Mouse (Mus musculus): ENCODE results near the gene Nr2e3. TPM values are rescaled to one million over a fixed set of nuclear protein-coding genes. Genes with fewer than 3 reads are reported as not detected.
"Not testable (repeated sequence)": the region's sequence is repeated elsewhere in the genome, so short reads cannot be mapped to it uniquely, and the experiment has no call there.

The Nr2e3 gene
- total and polyA plus RNA-seq, 3 experiments, result 0.27 TPM; not detected in 2

GRCm38 (mm10) chr9:59942501-59943085 is 17.9 kb downstream of the Nr2e3 start:
- no peaks in the 10 kb centered on the region for H3K9me3 ChIP-seq (replicated peaks)
- peaks cover 38% of the 10 kb centered on the region for H3K27me3 ChIP-seq (ENCODE audit: insufficient read depth, low read length)
- H3K36me3 ChIP-seq (replicated peaks), result no peaks in the 10 kb centered on the region
- no peak for DNase-seq (ENCODE audit: low spot score)
- H3K4me3 ChIP-seq (ENCODE audit: low read depth, low read length), result no peak overlapping the region
- peaks cover 3% of the 10 kb centered on the region; the same call in 1 of the 2 replicates for H3K4me1 ChIP-seq (ENCODE audit: insufficient read depth, low read depth, low read length)
- TF ChIP-seq GATA2 (IDR thresholded peaks at IDR 0.05; ENCODE audit: borderline replicate concordance, low read depth, low read length) (no peak), GATA1 (IDR thresholded peaks at IDR 0.05; ENCODE audit: borderline replicate concordance, low read length) (no peak), TAL1 (conservative IDR thresholded peaks at IDR 0.05; ENCODE audit: low read depth, low read length) (no peak), POLR2AphosphoS5 (IDR thresholded peaks at IDR 0.05; ENCODE audit: insufficient replicate concordance, low read depth, low read length) (no peak), CTCF (IDR thresholded peaks at IDR 0.05; ENCODE audit: low read depth, low read length) (no peak)
- ATAC-seq (ENCODE audit: extremely low read depth, insufficient number of reproducible peaks, low FRiP score, poor library complexity, severe bottlenecking), result no peak

GRCm38 (mm10) chr9:59941885-59942350 is 18.5 kb downstream of the Nr2e3 start:
- H3K36me3 ChIP-seq (replicated peaks), result no peaks in the 10 kb centered on the region
- H3K9me3 ChIP-seq (replicated peaks), result no peaks in the 10 kb centered on the region
- H3K4me3 ChIP-seq (ENCODE audit: low read depth, low read length), result no peak overlapping the region
- ATAC-seq (ENCODE audit: extremely low read depth, insufficient number of reproducible peaks, low FRiP score, poor library complexity, severe bottlenecking), result no peak
- peaks cover 3% of the 10 kb centered on the region; the same call in 1 of the 2 replicates for H3K4me1 ChIP-seq (ENCODE audit: insufficient read depth, low read depth, low read length)
- peaks cover 40% of the 10 kb centered on the region for H3K27me3 ChIP-seq (ENCODE audit: insufficient read depth, low read length)
- DNase-seq (ENCODE audit: low spot score), result no peak
- no peak for TF ChIP-seq TAL1 (conservative IDR thresholded peaks at IDR 0.05; ENCODE audit: low read depth, low read length)

GRCm38 (mm10) chr9:59940913-59941884 is 19.3 kb downstream of the Nr2e3 start:
- Histone ChIP-seq H3K4me1 (ENCODE audit: insufficient read depth, low read depth, low read length) (peaks cover 3% of the 10 kb centered on the region; the same call in 1 of the 2 replicates), H3K27me3 (ENCODE audit: insufficient read depth, low read length) (peaks cover 35% of the 10 kb centered on the region), H3K36me3 (replicated peaks) (no peaks in the 10 kb centered on the region), H3K9me3 (replicated peaks) (no peaks in the 10 kb centered on the region), H3K4me3 (ENCODE audit: low read depth, low read length) (no peak overlapping the region)
- no peak for ATAC-seq (ENCODE audit: extremely low read depth, insufficient number of reproducible peaks, low FRiP score, poor library complexity, severe bottlenecking)
- TF ChIP-seq CTCF (IDR thresholded peaks at IDR 0.05; ENCODE audit: low read depth, low read length) (no peak), POLR2AphosphoS5 (IDR thresholded peaks at IDR 0.05; ENCODE audit: insufficient replicate concordance, low read depth, low read length) (no peak), GATA2 (IDR thresholded peaks at IDR 0.05; ENCODE audit: borderline replicate concordance, low read depth, low read length) (no peak), GATA1 (IDR thresholded peaks at IDR 0.05; ENCODE audit: borderline replicate concordance, low read length) (no peak), TAL1 (conservative IDR thresholded peaks at IDR 0.05; ENCODE audit: low read depth, low read length) (no peak)
- no peak for DNase-seq (ENCODE audit: low spot score)

GRCm38 (mm10) chr9:59939691-59940090 is 20.8 kb downstream of the Nr2e3 start:
- no peaks in the 10 kb centered on the region for H3K36me3 ChIP-seq (replicated peaks)
- ATAC-seq (ENCODE audit: extremely low read depth, insufficient number of reproducible peaks, low FRiP score, poor library complexity, severe bottlenecking), result no peak

GRCm38 (mm10) chr9:59938529-59938928 is 21.9 kb downstream of the Nr2e3 start:
- TF ChIP-seq CTCF (IDR thresholded peaks at IDR 0.05; ENCODE audit: low read depth, low read length) (no peak), POLR2AphosphoS5 (IDR thresholded peaks at IDR 0.05; ENCODE audit: insufficient replicate concordance, low read depth, low read length) (no peak), GATA2 (IDR thresholded peaks at IDR 0.05; ENCODE audit: borderline replicate concordance, low read depth, low read length) (no peak), GATA1 (IDR thresholded peaks at IDR 0.05; ENCODE audit: borderline replicate concordance, low read length) (no peak), TAL1 (conservative IDR thresholded peaks at IDR 0.05; ENCODE audit: low read depth, low read length) (no peak)
- no peak for ATAC-seq (ENCODE audit: extremely low read depth, insufficient number of reproducible peaks, low FRiP score, poor library complexity, severe bottlenecking)
- Histone ChIP-seq H3K27me3 (ENCODE audit: insufficient read depth, low read length) (peaks cover 17% of the 10 kb centered on the region), H3K4me3 (ENCODE audit: low read depth, low read length) (no peak overlapping the region), H3K4me1 (ENCODE audit: insufficient read depth, low read depth, low read length) (peaks cover 5% of the 10 kb centered on the region), H3K9me3 (replicated peaks) (no peaks in the 10 kb centered on the region), H3K36me3 (replicated peaks) (no peaks in the 10 kb centered on the region)
- DNase-seq (ENCODE audit: low spot score), result no peak

More at GRCm38 (mm10) chr9:59939691-59940090, 20.8 kb downstream of the Nr2e3 start:
- peaks cover 5% of the 10 kb centered on the region for H3K4me1 ChIP-seq (ENCODE audit: insufficient read depth, low read depth, low read length)
- peaks cover 25% of the 10 kb centered on the region for H3K27me3 ChIP-seq (ENCODE audit: insufficient read depth, low read length)
- H3K4me3 ChIP-seq (ENCODE audit: low read depth, low read length), result no peak overlapping the region
- TF ChIP-seq POLR2AphosphoS5 (IDR thresholded peaks at IDR 0.05; ENCODE audit: insufficient replicate concordance, low read depth, low read length) (no peak), GATA1 (IDR thresholded peaks at IDR 0.05; ENCODE audit: borderline replicate concordance, low read length) (no peak)
- no peaks in the 10 kb centered on the region for H3K9me3 ChIP-seq (replicated peaks)
- no peak for DNase-seq (ENCODE audit: low spot score)

- DNase-seq (ENCODE audit: low spot score); H3K36me3 ChIP-seq (replicated peaks); H3K9me3 ChIP-seq (replicated peaks); H3K4me3 ChIP-seq (ENCODE audit: low read depth, low read length); ATAC-seq (ENCODE audit: extremely low read depth, insufficient number of reproducible peaks, low FRiP score, poor library complexity, severe bottlenecking); H3K4me1 ChIP-seq (ENCODE audit: insufficient read depth, low read depth, low read length): not testable (repeated sequence)
- peaks cover 12% of the 10 kb centered on the region for H3K27me3 ChIP-seq (ENCODE audit: insufficient read depth, low read length)
Measured at GRCm38 (mm10) chr9:59935866-59936265, 24.6 kb downstream of the Nr2e3 start.
